Mouse (Mus musculus): ENCODE data around the gene Gm4907. TPM values are rescaled to one million over a fixed set of nuclear protein-coding genes. Genes with fewer than 3 reads are reported as not detected.

Gm4907 gene
- not detected for polyA plus RNA-seq (2017; shearing (Covaris generic))

GRCm38 (mm10) chrX:23882253-23882652 is at the start of gene Gm4907:
Gene Gm4907 (plus strand): TSS chrX:23882553.

Other genes starting within 250 kb of the Gm4907 start
- gene Wdr44, start 189.5 kb upstream of the Gm4907 start, polyA plus RNA-seq (2017; shearing (Covaris generic)) = 45.0 TPM
- gene Gm4985, start 76.4 kb downstream of the Gm4907 start, polyA plus RNA-seq (2017; shearing (Covaris generic)) = not detected

All from activated CD4-positive, CD25-positive, alpha-beta regulatory T cell, adult 9 weeks (primary cell).